Mouse (Mus musculus) thymus, postnatal 36 days (tissue): ENCODE measurements around the gene Rps19.
"Not testable (repeated sequence)": the region's sequence is repeated elsewhere in the genome, so short reads cannot be mapped to it uniquely, and the experiment has no call there.

ENCODE experiments used
- DNase-seq, 2 experiments: peaks; one replicate each; pipeline ENCODE4 v3.0.0; 2022; ENCODE audit warnings: mixed read lengths in 2 of 2

The Rps19 gene

DNA sequence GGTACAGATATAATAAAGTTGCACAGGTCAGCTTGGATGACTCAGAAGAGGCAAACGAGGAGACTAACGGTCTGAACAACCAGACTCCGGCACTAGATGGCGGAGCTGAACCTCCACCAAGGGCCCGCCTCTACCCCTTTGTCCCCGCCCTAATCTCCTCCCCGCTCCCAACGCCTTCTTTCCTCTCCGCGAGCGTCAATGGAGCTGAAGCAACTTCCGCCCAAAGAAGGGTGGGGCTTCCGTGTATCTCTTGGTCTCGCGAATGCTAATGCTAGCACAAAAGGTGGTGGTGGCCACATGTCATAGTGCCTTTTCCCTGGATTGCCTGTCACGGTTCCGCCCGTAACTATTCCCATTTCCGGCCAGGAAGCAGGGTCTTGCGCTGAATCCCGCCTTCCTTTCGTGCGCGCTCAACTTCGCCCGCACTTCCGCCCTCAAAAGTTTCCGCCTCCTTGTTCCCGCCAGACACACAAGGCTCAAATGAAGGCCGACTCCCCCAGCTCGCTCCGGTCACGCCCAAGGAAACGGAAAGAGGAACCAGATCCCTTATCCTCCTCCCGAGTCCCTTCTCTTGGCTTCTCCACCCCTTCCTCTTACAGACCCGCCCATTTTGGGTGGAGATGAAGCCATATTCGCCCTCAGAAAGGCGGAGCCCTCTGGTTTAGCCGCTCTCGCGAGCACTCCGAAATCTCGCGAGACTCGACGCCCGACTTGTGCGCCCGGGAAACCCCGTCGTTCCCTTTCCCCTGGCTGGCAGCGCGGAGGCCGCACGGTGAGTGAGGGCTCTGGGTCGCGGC is at the start of gene Rps19:
Gene Rps19, plus strand, starts transcription at position 476 of the 797 bp plus-strand sequence.
- peak; percentile 96 to 97 for DNase-seq

DNA sequence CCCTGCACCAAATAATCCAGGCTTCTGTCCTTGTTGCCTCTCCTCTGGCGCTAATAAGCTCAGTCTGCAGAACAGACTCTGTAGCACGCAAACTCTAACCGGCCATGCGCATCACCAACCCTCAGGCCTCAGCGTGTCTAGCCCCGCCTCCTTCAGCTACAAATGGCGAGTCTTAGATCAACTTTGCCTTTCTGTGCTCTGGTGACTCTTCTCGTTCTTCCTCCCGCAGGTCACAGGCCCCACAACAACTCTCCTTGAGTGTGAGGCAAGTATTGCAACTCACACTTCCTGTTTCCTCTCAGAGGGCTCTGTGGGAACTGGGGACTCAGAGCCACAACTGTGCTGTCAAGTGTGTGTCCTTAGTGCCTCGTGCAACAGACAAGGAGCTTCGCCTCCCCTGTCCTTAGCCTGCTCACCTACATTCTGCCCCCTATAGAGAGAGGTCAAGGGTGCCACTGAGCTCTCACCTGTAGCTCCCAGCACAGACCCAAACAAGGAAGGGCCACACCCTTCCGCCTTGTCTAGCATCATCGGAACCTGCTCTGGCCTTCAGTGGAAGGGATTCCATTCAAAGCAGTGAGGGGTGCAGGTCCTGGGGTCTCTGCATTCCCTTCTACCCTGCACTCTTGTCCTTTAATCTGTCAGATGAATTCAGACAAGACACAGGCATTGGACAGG is 45.3 kb upstream of the Rps19 start:
- peak; percentile 11 to 17 for DNase-seq

DNA sequence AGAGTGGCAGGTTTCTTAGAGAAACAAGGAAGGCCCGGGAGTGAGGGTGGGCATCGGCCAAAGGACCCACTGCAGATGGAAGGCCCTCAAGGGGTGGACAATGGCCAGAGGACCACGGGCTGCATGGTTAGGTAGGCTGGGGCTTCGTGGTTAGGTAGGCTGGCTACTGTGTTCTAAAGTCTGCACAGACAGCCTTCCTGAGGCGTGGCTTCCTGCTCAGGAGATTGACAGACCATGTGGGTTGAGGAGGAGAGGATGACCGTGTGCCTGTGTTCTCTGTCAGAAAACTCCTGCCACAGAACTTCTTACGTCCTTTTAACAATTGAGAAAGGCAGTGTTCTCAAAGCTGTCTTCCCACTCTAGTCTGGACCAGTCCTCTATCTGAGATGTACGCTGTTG is 44.8 kb upstream of the Rps19 start:
- peak; percentile 19 to 23 for DNase-seq

DNA sequence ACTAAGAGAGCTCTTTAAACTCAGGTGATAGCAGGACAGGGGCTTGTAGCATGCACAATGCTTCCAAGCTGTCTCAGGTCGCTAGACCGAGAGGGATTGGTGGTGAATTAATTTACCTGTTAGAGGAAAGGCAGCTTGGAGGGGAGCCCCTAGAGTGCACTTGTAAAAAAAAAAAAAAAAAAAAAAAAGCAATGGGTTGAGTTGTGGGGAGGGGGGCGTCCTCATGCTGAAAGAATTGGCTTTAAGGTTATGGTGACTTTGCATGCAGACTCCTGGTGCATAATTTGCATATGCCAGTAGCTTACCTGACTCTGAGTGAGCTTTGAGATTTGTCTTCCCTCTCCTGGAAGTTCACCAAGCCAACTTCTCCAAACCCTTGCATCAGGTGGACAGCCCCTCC is 43.8 kb upstream of the Rps19 start:
- DNase-seq: no peak

DNA sequence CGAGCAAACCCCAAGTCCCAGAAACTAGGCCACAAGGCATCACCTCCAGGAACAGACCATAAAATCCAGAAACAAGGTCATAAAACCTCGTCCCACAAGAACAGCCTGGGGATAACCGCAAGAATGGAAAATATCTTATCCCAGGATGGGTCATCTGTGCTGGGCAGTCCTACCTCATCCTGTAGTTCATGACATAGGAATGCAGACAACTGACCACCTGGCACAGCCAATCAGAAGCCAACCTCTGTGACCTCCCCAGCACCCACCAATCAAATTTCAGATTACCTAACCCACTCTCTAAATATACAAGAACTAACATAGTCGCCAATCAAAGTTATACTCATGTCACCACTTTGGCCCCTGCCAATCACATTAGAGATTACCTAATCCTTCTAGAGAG is 43.2 kb upstream of the Rps19 start:
- no peak for DNase-seq

DNA sequence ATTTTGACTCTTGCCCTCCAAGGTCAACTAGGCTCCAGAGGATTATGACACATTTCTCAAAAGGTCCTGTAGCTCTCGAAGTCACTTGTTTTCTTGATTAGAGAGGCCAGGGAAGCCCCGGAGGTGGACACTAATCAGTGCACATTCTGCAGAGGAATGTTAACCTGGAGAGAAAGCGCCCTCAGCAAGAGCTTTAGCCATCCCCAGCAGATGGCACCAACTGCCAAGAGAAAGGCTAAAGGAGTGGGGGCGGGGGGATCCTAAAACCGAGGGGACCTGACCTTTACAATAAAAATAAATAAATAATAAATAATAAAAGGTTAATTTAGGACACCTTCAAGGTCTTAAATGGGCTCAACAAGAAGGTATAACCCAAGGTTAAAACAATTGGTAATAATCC is 40.0 kb upstream of the Rps19 start:
- DNase-seq: no peak

DNA sequence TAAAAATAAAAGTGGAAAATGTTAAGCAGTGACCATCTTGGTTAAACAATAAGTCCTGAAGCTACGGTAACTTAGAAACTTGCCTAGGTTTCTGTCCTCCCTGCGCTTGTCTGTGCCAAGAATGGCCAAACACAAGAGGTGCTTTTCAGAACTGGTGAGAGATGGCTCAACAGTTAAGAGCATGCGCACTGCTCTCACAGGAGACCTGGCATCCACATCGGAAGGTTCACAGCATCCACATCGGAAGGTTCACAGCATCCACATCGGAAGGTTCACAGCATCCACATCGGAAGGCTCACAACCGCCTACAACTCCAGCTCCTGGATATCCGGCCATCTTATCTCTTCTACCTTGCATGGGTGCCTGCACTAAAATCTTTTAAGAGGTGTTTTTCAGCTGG is 39.0 kb upstream of the Rps19 start:
- no peak for DNase-seq

DNA sequence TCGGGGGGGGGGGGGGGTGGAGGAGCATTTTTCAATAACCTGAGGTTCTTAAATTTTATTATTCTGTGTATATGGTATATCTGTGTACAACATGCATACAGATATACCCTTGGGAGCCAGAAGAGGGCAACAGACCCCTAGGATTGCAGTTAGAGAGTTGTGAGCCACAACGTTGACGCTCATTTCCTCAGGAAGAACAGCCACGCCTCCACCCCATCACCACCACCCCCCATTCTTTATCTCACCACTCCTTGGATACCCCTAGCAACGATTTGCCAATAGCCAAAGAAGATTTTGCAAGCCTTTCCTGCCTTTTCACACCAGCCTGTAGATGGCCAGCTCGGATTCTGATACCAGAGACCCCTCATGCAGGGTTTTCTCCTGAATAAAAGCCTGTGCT is 38.5 kb upstream of the Rps19 start:
- DNase-seq: no peak

DNA sequence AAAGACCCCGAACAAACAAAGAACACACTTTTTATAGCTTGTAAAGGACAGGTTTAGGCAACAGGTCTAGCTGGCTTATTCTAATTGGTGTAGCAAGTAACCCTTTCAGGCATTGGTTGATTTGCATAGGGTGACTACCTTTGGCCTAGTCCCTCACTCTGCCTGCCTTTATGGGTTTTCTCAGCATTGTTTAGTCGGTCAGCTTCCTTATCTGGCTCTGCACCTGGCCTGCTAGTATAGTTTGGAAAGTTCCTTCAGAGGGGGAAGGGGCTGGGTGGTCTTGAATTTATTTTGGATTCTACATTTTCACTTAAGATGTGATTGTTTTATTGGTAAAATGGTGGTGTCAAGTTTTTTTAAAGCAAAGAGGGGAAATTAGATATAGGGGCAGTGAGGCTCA is 37.6 kb upstream of the Rps19 start:
- DNase-seq: not testable (repeated sequence)

DNA sequence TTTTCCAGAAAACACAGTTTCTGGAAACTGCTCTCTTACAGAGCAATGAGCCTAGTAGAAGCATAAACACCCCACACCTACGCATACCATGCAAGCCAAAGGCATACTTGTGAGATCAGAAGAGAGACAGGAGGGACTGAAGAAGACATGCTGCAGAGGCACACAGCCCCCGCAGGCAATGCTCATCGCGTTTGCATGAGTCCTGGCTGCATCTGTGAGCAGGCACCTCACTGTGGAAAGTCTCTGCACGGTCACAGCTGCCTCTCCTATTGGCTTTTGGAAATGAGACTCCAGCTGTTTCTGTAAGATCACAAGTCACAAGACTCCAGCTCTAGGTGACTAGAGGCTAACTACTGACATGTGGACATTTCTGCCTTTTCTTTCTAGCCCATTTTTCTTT is 34.0 kb upstream of the Rps19 start:
- DNase-seq: no peak

DNA sequence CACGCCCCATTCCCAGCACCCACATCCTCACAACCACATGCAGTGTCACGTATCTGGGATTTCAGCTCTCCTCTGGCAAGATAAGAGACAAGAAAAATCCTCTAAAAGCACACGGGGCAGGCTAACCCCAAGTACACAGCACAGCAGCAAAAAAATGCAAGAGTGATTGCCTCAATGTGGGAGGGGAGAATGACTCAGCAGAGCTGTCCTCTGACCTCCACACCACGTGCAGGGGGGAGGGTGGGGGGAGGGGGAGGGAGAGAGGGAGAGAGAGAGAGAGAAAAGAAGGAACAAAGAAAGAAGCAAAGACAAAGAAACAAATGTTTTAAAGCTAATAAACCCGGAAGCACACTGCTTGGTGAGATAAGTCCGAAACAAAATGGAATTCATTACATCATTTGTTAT is 33.3 kb upstream of the Rps19 start:
- no peak for DNase-seq

DNA sequence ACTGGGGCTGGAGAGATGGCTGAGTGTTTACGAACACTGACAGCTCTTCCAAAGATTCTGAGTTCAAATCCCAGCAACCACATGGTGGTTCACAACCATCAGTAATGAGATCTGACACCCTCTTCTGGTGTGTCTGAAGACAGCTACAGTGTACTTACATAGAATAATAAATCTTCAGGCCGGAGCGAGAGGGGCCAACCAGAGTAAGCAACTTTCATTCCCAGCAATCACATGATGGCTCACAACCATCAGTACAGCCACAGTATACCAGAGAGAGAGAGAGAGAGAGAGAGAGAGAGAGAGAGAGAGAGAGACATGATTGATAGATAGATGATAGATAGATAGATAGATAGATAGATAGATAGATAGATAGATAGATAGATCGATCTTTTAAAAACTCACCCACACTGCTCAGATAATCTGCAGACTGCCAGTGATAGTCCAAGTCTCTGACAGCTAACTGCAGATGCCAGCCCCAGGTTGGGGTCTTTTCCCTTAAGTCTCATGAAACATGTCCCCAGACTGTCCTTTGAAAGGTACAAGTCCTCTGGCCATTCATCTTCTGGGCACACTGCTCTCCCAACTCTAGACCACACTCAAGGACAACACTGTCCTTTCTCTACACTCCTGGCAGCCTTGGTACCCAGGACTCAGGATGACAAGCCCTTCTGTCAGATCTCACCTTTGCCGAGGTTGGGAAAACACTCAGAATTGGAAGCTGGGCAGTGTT is 32.4 kb upstream of the Rps19 start:
- DNase-seq: no peak

DNA sequence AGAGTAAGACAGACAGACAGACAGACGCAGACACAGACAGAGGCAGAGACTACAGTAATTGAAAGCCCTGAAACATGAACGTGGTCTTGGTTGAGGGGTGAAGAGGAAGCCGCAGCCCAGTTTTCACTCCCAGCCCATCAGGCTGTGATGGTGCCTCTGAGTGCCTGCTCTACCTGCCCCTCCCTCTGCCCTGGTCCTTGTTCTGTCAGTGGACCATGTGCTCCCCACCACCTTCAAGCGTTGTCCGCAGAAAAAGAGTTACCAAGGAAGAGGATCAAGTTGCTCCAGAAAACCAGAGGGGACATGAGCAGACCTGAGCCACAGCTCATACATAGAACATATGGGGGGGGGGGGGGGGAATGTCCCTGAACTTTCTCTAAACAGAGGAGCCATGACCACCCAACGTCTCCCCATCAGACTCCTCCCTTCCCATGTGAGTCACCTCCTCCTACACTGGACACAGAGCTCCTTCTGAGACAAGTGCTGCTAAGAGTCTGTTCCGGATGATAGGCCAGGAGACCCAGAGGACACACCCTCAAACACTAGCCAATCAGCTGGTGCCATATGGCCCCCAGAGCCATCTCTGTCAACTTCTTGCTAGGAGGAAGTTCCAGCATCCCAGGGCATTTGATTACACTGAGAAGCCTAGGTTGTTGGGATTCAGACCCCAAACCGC is 31.5 kb upstream of the Rps19 start:
- no peak for DNase-seq

DNA sequence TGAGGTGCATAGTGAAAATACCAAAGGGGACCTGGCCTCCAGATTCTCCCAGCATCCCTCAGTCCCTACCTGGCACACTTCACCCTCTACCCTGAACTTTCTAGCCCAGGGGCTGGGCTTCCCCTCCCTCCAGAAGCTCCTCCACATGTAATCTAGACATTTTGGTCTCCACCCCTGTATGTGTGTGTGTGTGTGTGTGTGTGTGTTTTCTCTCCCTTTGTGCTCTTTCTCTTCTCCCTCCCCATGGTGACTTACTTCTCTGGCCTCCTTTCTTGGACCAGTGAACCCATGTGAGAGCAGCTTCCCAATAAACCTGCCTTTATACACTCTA is 31.0 kb upstream of the Rps19 start:
- DNase-seq: no peak

DNA sequence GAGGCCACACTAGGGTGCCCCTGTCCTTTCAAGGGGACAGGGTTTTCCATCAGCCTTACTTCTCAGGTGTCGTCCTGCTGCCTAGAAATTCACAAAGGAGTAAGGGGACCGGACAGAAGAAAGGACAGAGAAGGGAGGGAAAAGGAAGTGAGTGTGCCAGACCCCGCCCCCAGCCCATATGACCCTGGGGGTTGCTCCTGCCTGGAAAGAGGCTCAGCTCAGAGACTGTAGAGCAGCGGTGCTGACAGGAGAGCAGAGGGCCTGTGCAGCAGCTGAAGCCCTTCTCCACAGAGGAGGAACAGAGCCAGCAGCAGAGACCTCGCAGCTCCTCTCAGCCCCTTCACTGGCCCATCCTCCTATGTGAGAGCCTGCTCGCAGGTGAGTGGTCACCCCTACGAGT is 30.5 kb upstream of the Rps19 start:
- DNase-seq: no peak

DNA sequence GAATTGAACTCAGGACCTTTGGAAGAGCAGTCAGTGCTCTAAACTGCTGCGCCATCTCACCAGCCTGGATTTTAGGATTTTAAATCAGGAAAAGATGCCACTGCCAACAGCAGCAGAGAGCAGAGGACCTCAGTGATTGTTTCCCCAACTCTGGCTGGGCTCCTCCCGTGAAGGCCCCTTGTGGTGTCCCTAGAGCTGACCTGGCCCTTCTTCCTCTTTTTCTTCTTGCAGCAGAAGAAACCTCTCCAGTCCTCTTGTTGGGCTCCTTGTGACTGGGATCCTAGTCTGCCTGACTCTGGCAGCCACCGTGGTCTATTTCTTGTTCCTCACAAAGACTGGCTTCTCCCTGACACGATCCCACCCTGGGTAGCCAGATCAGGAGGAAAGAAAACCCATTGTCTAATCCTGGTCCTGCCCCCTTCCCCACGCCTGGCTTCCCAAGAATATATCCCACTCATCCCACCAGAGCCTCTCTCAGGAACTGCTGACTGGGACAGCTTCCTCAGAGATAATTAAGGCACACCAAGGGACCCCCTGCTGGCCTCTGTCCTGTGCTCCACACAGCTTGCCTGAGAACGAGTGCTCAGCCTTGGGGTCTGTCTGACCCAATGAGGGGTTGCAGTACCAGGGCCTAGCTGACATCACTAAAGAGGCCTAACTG is 27.6 kb upstream of the Rps19 start:
- DNase-seq: no peak

DNA sequence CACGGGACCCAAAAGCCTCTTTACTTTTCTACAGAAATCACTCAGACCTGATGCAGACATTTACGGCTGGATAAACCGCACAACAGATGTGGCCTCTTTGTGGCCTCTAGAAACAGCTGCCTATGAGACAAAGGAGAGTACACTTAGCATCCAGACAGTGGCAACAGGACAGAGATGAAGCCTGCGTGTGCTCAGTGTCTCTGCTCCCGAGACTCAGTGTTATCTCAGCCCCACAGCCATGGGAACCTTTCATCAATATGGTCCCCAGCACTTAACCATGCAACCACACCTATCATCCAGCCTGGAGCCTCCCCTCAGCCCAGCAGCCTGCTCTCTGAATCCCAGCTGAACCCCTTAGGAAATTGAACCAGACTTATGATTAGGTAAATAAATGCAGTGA is 24.9 kb upstream of the Rps19 start:
- DNase-seq: no peak

DNA sequence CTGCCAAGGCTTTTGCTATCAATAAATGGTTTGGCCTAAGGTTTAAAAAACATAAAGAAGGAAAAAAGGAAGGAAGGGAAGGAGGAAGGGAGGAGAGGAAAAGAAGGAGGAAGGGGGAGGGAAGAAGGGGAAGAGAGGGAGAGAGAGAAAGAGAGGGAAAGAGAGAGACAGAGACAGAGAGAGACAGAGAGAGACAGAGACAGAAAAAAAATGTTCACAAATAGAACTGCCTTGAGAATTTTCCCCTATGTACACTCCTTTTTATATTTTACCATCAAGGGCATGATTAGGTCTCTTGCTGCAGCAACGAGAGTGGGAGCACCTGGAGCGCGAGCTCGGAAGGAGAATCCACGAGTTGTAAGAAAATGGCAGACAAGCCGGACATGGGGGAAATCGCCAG is 22.3 kb upstream of the Rps19 start, which contains the start of gene Gm9844:
Gene Gm9844, plus strand, starts transcription at position 301 of the 400 bp plus-strand sequence.
- DNase-seq: no peak

DNA sequence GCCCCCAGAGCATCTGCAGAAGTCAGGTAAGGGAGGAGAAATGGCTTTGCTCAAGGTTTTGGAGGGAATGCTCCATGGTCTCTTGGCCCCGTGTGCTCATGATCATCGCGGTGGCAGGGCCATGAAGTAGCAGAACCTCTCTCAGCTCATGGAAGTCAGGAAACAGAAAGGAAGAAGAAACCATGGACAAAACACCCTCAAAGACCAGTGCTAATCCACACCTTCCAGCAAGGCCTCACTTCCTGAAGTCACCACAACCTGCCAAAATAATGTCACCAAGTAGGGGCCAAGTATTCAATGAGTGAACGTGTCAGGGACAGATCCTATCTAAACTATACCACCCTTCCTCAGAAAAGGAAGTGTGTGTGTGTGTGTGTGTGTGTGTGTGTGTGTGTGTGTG is 21.3 kb upstream of the Rps19 start:
- no peak for DNase-seq

DNA sequence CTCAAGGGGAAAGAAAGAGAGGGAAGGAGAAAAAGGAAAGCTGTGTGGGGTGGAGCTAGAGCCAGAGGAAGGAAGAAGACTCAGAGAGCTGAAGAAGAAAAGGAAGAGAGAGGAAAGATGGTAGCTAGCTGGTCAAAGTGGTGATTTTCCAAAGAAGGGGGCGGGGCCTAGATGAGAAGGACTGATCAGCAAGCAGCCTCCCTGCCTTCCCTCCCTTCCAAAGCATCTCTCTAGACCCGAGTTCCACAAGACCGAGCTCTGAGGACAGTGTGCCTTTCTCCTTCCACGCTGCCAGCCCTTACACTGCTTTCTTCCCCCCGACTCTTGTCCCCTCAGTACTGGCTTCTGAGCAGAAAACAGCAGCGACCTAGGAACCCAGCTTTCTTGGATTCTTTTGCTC is 20.0 kb upstream of the Rps19 start:
- no peak for DNase-seq

DNA sequence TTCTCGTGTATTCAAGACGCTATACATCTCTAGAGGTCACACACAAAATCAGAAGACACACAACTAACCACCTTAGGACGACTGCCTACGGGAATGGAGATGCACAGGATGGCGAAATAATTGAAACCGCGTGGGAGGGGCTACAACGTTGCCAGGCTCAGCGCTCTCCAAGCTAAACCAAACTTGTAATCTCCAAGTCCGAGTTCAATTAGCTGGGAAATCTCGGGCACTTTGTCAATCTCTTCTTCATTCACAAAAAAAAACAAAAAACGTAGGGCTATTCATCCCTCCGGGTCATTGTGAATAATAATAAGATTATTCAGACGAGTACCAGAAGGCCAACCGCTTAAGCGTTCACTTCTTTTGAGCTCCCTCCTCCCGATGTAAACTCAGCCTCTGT is 15.1 kb upstream of the Rps19 start:
- no peak for DNase-seq

DNA sequence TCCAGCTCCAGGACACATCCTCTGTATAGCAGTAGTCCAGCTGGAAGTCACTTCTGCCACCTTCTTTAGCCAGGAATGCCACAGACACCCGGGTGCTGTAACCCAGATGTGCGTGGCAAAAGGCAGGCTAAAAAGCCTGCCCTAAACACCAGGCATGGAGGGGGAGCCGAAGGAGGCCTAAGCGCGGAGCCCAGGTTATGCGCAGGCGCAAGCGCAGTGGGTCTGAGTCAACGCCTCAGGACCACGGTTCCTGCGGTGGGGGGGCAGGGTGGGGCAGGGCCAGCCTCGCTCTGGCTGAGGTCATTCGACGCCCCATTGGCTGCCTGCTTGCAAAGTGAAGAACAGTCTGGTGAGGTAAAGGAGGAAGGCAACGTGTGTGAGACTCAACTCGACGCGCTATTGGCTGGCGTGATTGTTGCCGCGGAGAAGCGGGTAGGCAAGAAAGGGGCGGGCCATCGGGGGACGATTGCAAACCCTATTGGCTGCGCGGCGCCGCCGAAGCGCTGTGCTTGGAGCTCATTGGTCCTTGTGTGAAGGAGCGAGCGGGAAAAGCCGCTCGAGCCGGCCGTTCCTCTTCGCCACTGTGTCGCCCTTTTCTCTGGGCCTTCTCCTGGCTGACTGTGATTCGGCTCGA is 14.5 kb upstream of the Rps19 start, which contains the start of the genes Lypd4 and Dmrtc2:
Gene Lypd4, minus strand, starts transcription at position 410 of the 634 bp plus-strand sequence.
Gene Dmrtc2, plus strand, starts transcription at position 526 of the 634 bp plus-strand sequence.
- no peak for DNase-seq
